ENCODE assay signal across 13 mouse cellular contexts in genomic region chr17:63683345-63683744, GRCm38 (mm10).
DNase-seq lines count a peak whose midpoint lies in the region; ATAC-seq and TF ChIP-seq lines count a peak whose summit lies in the region.
"Had no signal": no experiment of that assay in that cellular context is flagged by ENCODE, and none has a peak within 500 bp of the region (broad histone marks: within the 10 kb centered on the region; RNA-seq: fewer than 3 reads in every experiment).

No protein-coding gene starts in this region.

- no peaks in the 10 kb centered on the region for H3K27me3 ChIP-seq in embryonic facial prominence, embryonic 11.5 days (ENCODE audit: control insufficient read depth, insufficient read depth, low read length)
- no peaks in the 10 kb centered on the region for H3K27me3 ChIP-seq in embryonic facial prominence, embryonic 10.5 days (replicated peaks; ENCODE audit: low read depth, poor library complexity, severe bottlenecking)
- no peaks in the 10 kb centered on the region for H3K27me3 ChIP-seq in liver, adult 2 months (ENCODE audit: control insufficient read depth, insufficient read depth, low read length)
- no peaks in the 10 kb centered on the region for H3K27me3 ChIP-seq in liver, embryonic 12.5 days (replicated peaks)
- H3K27me3 ChIP-seq in kidney, embryonic 16.5 days (ENCODE audit: insufficient read depth, low read length) = no peaks in the 10 kb centered on the region
- H3K27me3 ChIP-seq: embryonic facial prominence, embryonic 13.5 days; hindbrain, embryonic 13.5 days; lung, embryonic 15.5 days had no signal

- no peaks in the 10 kb centered on the region for H3K9me3 ChIP-seq in embryonic facial prominence, embryonic 11.5 days (replicated peaks; ENCODE audit: control insufficient read depth, low read length)
- H3K9me3 ChIP-seq in embryonic facial prominence, embryonic 10.5 days = no peaks in the 10 kb centered on the region
- H3K9me3 ChIP-seq in liver, embryonic 12.5 days (replicated peaks) = no peaks in the 10 kb centered on the region
- H3K9me3 ChIP-seq in kidney, embryonic 16.5 days (ENCODE audit: low read length) = no peaks in the 10 kb centered on the region
- H3K9me3 ChIP-seq: embryonic facial prominence, embryonic 13.5 days; hindbrain, embryonic 13.5 days; limb, embryonic 10.5 days; lung, embryonic 15.5 days had no signal

- no peaks in the 10 kb centered on the region for H3K36me3 ChIP-seq in embryonic facial prominence, embryonic 11.5 days (replicated peaks; ENCODE audit: control insufficient read depth, insufficient read depth, low read depth, low read length)
- no peaks in the 10 kb centered on the region for H3K36me3 ChIP-seq in embryonic facial prominence, embryonic 10.5 days (replicated peaks)
- no peaks in the 10 kb centered on the region for H3K36me3 ChIP-seq in liver, adult 2 months (ENCODE audit: control insufficient read depth, insufficient read depth, low read length)
- no peaks in the 10 kb centered on the region for H3K36me3 ChIP-seq in liver, embryonic 12.5 days
- no peaks in the 10 kb centered on the region for H3K36me3 ChIP-seq in kidney, embryonic 16.5 days (ENCODE audit: insufficient read depth, low read length)
- H3K36me3 ChIP-seq: embryonic facial prominence, embryonic 13.5 days; hindbrain, embryonic 13.5 days; limb, embryonic 10.5 days; lung, embryonic 15.5 days had no signal

- H3K79me2 ChIP-seq in liver, adult 2 months (ENCODE audit: control insufficient read depth, insufficient read depth, low read length) = no peaks in the 10 kb centered on the region

- H3K27ac ChIP-seq in embryonic facial prominence, embryonic 11.5 days (replicated peaks; ENCODE audit: low read depth, low read length) = no peak overlapping the region
- no peak overlapping the region for H3K27ac ChIP-seq in embryonic facial prominence, embryonic 10.5 days (replicated peaks)
- H3K27ac ChIP-seq in liver, adult 2 months (replicated peaks; ENCODE audit: insufficient read depth, low read depth, low read length) = no peak overlapping the region
- no peak overlapping the region for H3K27ac ChIP-seq in liver, embryonic 12.5 days
- no peak overlapping the region for H3K27ac ChIP-seq in kidney, embryonic 16.5 days (ENCODE audit: low read length)
- H3K27ac ChIP-seq: embryonic facial prominence, embryonic 13.5 days; hindbrain, embryonic 13.5 days; limb, embryonic 10.5 days; lung, embryonic 15.5 days had no signal

- TF ChIP-seq CTCF in liver, adult 2 months (IDR thresholded peaks at IDR 0.05; ENCODE audit: low read depth, low read length) = peak; percentile 11; the same call in 1 of the 2 replicates

- 73% methylated on average over 9 of the region's 9 CpGs for WGBS in embryonic facial prominence, embryonic 11.5 days
- 80% methylated on average over 9 of the region's 9 CpGs for WGBS in embryonic facial prominence, embryonic 10.5 days
- WGBS in liver, adult 2 months = 70% methylated on average over 9 of the region's 9 CpGs
- WGBS in liver, embryonic 12.5 days (ENCODE audit: insufficient replicate concordance) = 62% methylated on average over 9 of the region's 9 CpGs
- WGBS in kidney, embryonic 16.5 days = 71% methylated on average over 9 of the region's 9 CpGs

- no peak overlapping the region for H3K4me2 ChIP-seq in embryonic facial prominence, embryonic 11.5 days (ENCODE audit: low read depth, low read length)
- H3K4me2 ChIP-seq in liver, embryonic 12.5 days = no peak overlapping the region
- H3K4me2 ChIP-seq in kidney, embryonic 16.5 days (replicated peaks; ENCODE audit: low read depth, low read length) = no peak overlapping the region
- H3K4me2 ChIP-seq: embryonic facial prominence, embryonic 13.5 days; hindbrain, embryonic 13.5 days; lung, embryonic 15.5 days had no signal

- H3K4me3 ChIP-seq in embryonic facial prominence, embryonic 11.5 days (ENCODE audit: low read depth, low read length) = no peak overlapping the region
- H3K4me3 ChIP-seq in embryonic facial prominence, embryonic 10.5 days = no peak overlapping the region
- H3K4me3 ChIP-seq in liver, adult 2 months (ENCODE audit: insufficient read depth, low read depth, low read length) = no peak overlapping the region
- H3K4me3 ChIP-seq in liver, embryonic 12.5 days = no peak overlapping the region
- H3K4me3 ChIP-seq in kidney, embryonic 16.5 days (ENCODE audit: low read length) = no peak overlapping the region
- H3K4me3 ChIP-seq: embryonic facial prominence, embryonic 13.5 days; hindbrain, embryonic 13.5 days; limb, embryonic 10.5 days; lung, embryonic 15.5 days had no signal

- no peak for TF ChIP-seq POLR2A in liver, adult 2 months (IDR thresholded peaks at IDR 0.05; ENCODE audit: extremely low read depth, insufficient read depth, low read length)

- no peak overlapping the region for H3K9ac ChIP-seq in embryonic facial prominence, embryonic 11.5 days (replicated peaks; ENCODE audit: low read length)
- H3K9ac ChIP-seq in liver, adult 2 months (ENCODE audit: low read depth, low read length) = no peak overlapping the region
- no peak overlapping the region for H3K9ac ChIP-seq in liver, embryonic 12.5 days
- no peak overlapping the region for H3K9ac ChIP-seq in kidney, embryonic 16.5 days (replicated peaks; ENCODE audit: low read length)
- H3K9ac ChIP-seq: embryonic facial prominence, embryonic 13.5 days; hindbrain, embryonic 13.5 days; lung, embryonic 15.5 days had no signal

- H3K4me1 ChIP-seq in embryonic facial prominence, embryonic 11.5 days (ENCODE audit: control insufficient read depth, insufficient read depth, low read length) = no peaks in the 10 kb centered on the region
- peaks cover 8% of the 10 kb centered on the region; the same call in 1 of the 2 replicates for H3K4me1 ChIP-seq in embryonic facial prominence, embryonic 10.5 days
- no peaks in the 10 kb centered on the region; the same call in 1 of the 2 replicates for H3K4me1 ChIP-seq in liver, adult 2 months (ENCODE audit: control insufficient read depth, insufficient read depth, low read length)
- H3K4me1 ChIP-seq in liver, embryonic 12.5 days = no peaks in the 10 kb centered on the region
- H3K4me1 ChIP-seq in kidney, embryonic 16.5 days (ENCODE audit: insufficient read depth, low read length) = peaks cover 8% of the 10 kb centered on the region; the same call in 1 of the 2 replicates
- H3K4me1 ChIP-seq: lung, embryonic 15.5 days had no signal

- no peak for ATAC-seq in embryonic facial prominence, embryonic 11.5 days (replicated peaks; ENCODE audit: insufficient number of reproducible peaks, low FRiP score, low TSS enrichment, low read depth)
- ATAC-seq in liver, embryonic 12.5 days = no peak
- no peak for ATAC-seq in kidney, embryonic 16.5 days (ENCODE audit: low FRiP score, low TSS enrichment)

- peak; percentile 14 for DNase-seq in embryonic facial prominence, embryonic 11.5 days (ENCODE audit: low spot score)
- no peak for DNase-seq in embryonic facial prominence, embryonic 10.5 days (ENCODE audit: low spot score)
- DNase-seq in liver, adult 2 months (ENCODE audit: extremely low read depth, low read depth, low spot score) = no peak
- peak; percentile 54 for DNase-seq in brain, adult 2 months (ENCODE audit: low read depth, low spot score)
- peak; percentile 40 for DNase-seq in retina, embryonic 14.5 days (ENCODE audit: low spot score)
- DNase-seq: gastrocnemius, postnatal 14 days; kidney, adult 9 months had no signal

Comparison
In these comparisons a context has a peak if more than half of its experiments do, and no peak if none do; other contexts are left out.
1. DNase-seq: peak in embryonic facial prominence, embryonic 11.5 days (single experiment), brain, adult 2 months (single experiment) and retina, embryonic 14.5 days (single experiment); none in embryonic facial prominence, embryonic 10.5 days (single experiment) and liver, adult 2 months (single experiment).